ENCODE assay signal across 10 mouse cellular contexts in genomic region chr11:97797369-97798082, GRCm38 (mm10). TPM values are rescaled to one million over a fixed set of nuclear protein-coding genes. Genes with fewer than 3 reads are reported as not detected.
A peak's percentile ranks its signal among the peaks of the same experiment; 100 is the strongest.
DNase-seq lines count a peak whose midpoint lies in the region; ATAC-seq and TF ChIP-seq lines count a peak whose summit lies in the region.
"Had no signal": no experiment of that assay in that cellular context is flagged by ENCODE, and none has a peak within 500 bp of the region (broad histone marks: within the 10 kb centered on the region; RNA-seq: fewer than 3 reads in every experiment).

No protein-coding gene starts in this region.

- H3K36me3 ChIP-seq in forebrain, embryonic 11.5 days (ENCODE audit: control insufficient read depth, insufficient read depth, low read length): no peaks in the 10 kb centered on the region
- H3K36me3 ChIP-seq in forebrain, embryonic 12.5 days (replicated peaks): no peaks in the 10 kb centered on the region
- H3K36me3 ChIP-seq in liver, embryonic 11.5 days (ENCODE audit: control insufficient read depth, insufficient read depth, low read length): 0 out of 2 replicates have a peak, but pooled peaks cover 2% of the 10 kb centered on the region
- H3K36me3 ChIP-seq in intestine, embryonic 15.5 days: no peaks in the 10 kb centered on the region
- no peaks in the 10 kb centered on the region for H3K36me3 ChIP-seq in myocyte (ENCODE audit: control insufficient read depth, insufficient read depth)

- H3K4me3 ChIP-seq in forebrain, embryonic 11.5 days (ENCODE audit: low read depth, low read length): no peak overlapping the region
- no peak overlapping the region for H3K4me3 ChIP-seq in forebrain, embryonic 12.5 days (replicated peaks)
- peak overlapping the region; percentile 64 for H3K4me3 ChIP-seq in liver, embryonic 11.5 days (ENCODE audit: low read depth, low read length)
- no peak overlapping the region for H3K4me3 ChIP-seq in intestine, embryonic 15.5 days (replicated peaks)
- no peak overlapping the region for H3K4me3 ChIP-seq in myocyte

- no peak overlapping the region for H3K9ac ChIP-seq in forebrain, embryonic 11.5 days (ENCODE audit: low read length)
- H3K9ac ChIP-seq in forebrain, embryonic 12.5 days: no peak overlapping the region
- H3K9ac ChIP-seq in liver, embryonic 11.5 days (ENCODE audit: low read depth, low read length): no peak overlapping the region
- no peak overlapping the region for H3K9ac ChIP-seq in intestine, embryonic 15.5 days

- H3K79me2 ChIP-seq in myocyte (ENCODE audit: control insufficient read depth, insufficient read depth): peaks cover 22% of the 10 kb centered on the region

- no peak overlapping the region for H3K4me2 ChIP-seq in forebrain, embryonic 11.5 days (ENCODE audit: low read depth, low read length, severe bottlenecking)
- H3K4me2 ChIP-seq in forebrain, embryonic 12.5 days: no peak overlapping the region
- peak overlapping the region; percentile 72 for H3K4me2 ChIP-seq in liver, embryonic 11.5 days
- 0 out of 2 replicates have a peak overlapping the region, but pooled peaks have one; percentile 83 for H3K4me2 ChIP-seq in intestine, embryonic 15.5 days (replicated peaks)
- peak overlapping the region; percentile 46 for H3K4me2 ChIP-seq in myocyte (ENCODE audit: low read depth)

- ATAC-seq in forebrain, embryonic 11.5 days (replicated peaks; ENCODE audit: low FRiP score): no peak
- ATAC-seq in forebrain, embryonic 12.5 days (ENCODE audit: low FRiP score): no peak
- no peak for ATAC-seq in liver, embryonic 11.5 days (replicated peaks; ENCODE audit: low FRiP score)
- no peak for ATAC-seq in intestine, embryonic 15.5 days
- ATAC-seq: CD4-positive, CD25-positive, alpha-beta regulatory T cell, adult 4 months had no signal

- WGBS in forebrain, embryonic 11.5 days: 58% methylated on average over 15 of the region's 15 CpGs
- 59% methylated on average over 15 of the region's 15 CpGs for WGBS in forebrain, embryonic 12.5 days
- 47% methylated on average over 15 of the region's 15 CpGs for WGBS in liver, embryonic 11.5 days
- WGBS in intestine, embryonic 15.5 days: 61% methylated on average over 15 of the region's 15 CpGs

- H3K4me1 ChIP-seq in forebrain, embryonic 11.5 days (replicated peaks; ENCODE audit: control insufficient read depth, insufficient read depth, low read length): peaks cover 10% of the 10 kb centered on the region
- H3K4me1 ChIP-seq in forebrain, embryonic 12.5 days: peaks cover 18% of the 10 kb centered on the region
- peaks cover 22% of the 10 kb centered on the region for H3K4me1 ChIP-seq in liver, embryonic 11.5 days (replicated peaks; ENCODE audit: control insufficient read depth, insufficient read depth, low read length)
- H3K4me1 ChIP-seq in intestine, embryonic 15.5 days (replicated peaks): peaks cover 21% of the 10 kb centered on the region

- H3ac ChIP-seq in myocyte (ENCODE audit: control insufficient read depth, insufficient read length): no peak overlapping the region

- no peak for TF ChIP-seq POLR2A in myocyte (IDR thresholded peaks at IDR 0.05; ENCODE audit: insufficient read length, low read depth)

- no peak overlapping the region for H3K27ac ChIP-seq in forebrain, embryonic 11.5 days (ENCODE audit: low read depth, low read length)
- no peak overlapping the region for H3K27ac ChIP-seq in forebrain, embryonic 12.5 days
- no peak overlapping the region for H3K27ac ChIP-seq in liver, embryonic 11.5 days (ENCODE audit: low read depth, low read length)
- no peak overlapping the region for H3K27ac ChIP-seq in intestine, embryonic 15.5 days
- H3K27ac ChIP-seq: macrophage had no signal

- H3K27me3 ChIP-seq in forebrain, embryonic 11.5 days (ENCODE audit: control insufficient read depth, insufficient read depth, low read length): no peaks in the 10 kb centered on the region
- 0 out of 2 replicates have a peak, but pooled peaks cover 3% of the 10 kb centered on the region for H3K27me3 ChIP-seq in forebrain, embryonic 12.5 days
- no peaks in the 10 kb centered on the region for H3K27me3 ChIP-seq in liver, embryonic 11.5 days (replicated peaks; ENCODE audit: control insufficient read depth, insufficient read depth, low read length)
- H3K27me3 ChIP-seq in intestine, embryonic 15.5 days (replicated peaks): no peaks in the 10 kb centered on the region
- H3K27me3 ChIP-seq in myocyte (ENCODE audit: control insufficient read depth, insufficient read depth, insufficient read length): no peaks in the 10 kb centered on the region

- peak; percentile 52 for DNase-seq in forebrain, embryonic 11.5 days (ENCODE audit: low spot score)
- no peak for DNase-seq in liver, embryonic 11.5 days (ENCODE audit: low spot score)
- DNase-seq in liver: no peak
- no peak for DNase-seq in thymus, postnatal 14 days
- no peak for DNase-seq in layer of hippocampus, adult 9-10 months (ENCODE audit: low spot score)

- H3K9me3 ChIP-seq in forebrain, embryonic 11.5 days (ENCODE audit: control insufficient read depth, low read length): no peaks in the 10 kb centered on the region
- H3K9me3 ChIP-seq in forebrain, embryonic 12.5 days: no peaks in the 10 kb centered on the region
- no peaks in the 10 kb centered on the region for H3K9me3 ChIP-seq in liver, embryonic 11.5 days (ENCODE audit: control insufficient read depth, low read length)
- no peaks in the 10 kb centered on the region for H3K9me3 ChIP-seq in intestine, embryonic 15.5 days

TF ChIP-seq in myocyte, 11 proteins besides CTCF, POLR2A, EP300 and RAD21:
- no peak for TF ChIP-seq MYOD1 (IDR thresholded peaks at IDR 0.05; ENCODE audit: control insufficient read depth in 1 of 3, insufficient read length in 2 of 3, low read depth in 2 of 3)
- TF ChIP-seq TCF3 (IDR thresholded peaks at IDR 0.05; ENCODE audit: insufficient read length, low read depth): no peak
- TF ChIP-seq MYOG (IDR thresholded peaks at IDR 0.05; ENCODE audit: control insufficient read depth in 1 of 3, insufficient read depth in 1 of 3, insufficient read length in 2 of 3, low read depth in 2 of 3): no peak
- no peak for TF ChIP-seq POLR2AphosphoS2 (IDR thresholded peaks at IDR 0.05; ENCODE audit: insufficient read length, low read depth)
- TF ChIP-seq SRF (IDR thresholded peaks at IDR 0.05; ENCODE audit: control insufficient read depth, insufficient read length, low read depth): peak; percentile 83
- no peak for TF ChIP-seq MAX (IDR thresholded peaks at IDR 0.05; ENCODE audit: low read depth)
- TF ChIP-seq CEBPB (IDR thresholded peaks at IDR 0.05; ENCODE audit: insufficient read depth, poor library complexity, severe bottlenecking): 0 out of 2 replicates have a peak, but pooled peaks have one; percentile 23
- TF ChIP-seq TCF12 (IDR thresholded peaks at IDR 0.05; ENCODE audit: insufficient read depth, poor library complexity, severe bottlenecking): no peak
- TF ChIP-seq E2F4 (IDR thresholded peaks at IDR 0.05; ENCODE audit: insufficient read depth): no peak
- no peak for TF ChIP-seq REST (IDR thresholded peaks at IDR 0.05; ENCODE audit: insufficient read depth, insufficient read length)
- TF ChIP-seq USF1 (IDR thresholded peaks at IDR 0.05; ENCODE audit: low read depth): no peak

RNA-seq across cellular contexts. Expression of gene Lasp1, which starts 1.3 kb away (rescaled TPM):
- 77.6 and 77.8 TPM in 2 replicates for polyA plus RNA-seq in forebrain, embryonic 11.5 days (2014; fragmentation: Nextera tagmentation; extraction: Ambion mirVana)
- polyA plus RNA-seq in forebrain, embryonic 12.5 days (2016; fragmentation: Nextera tagmentation; extraction: Ambion mirVana): 103 and 109 TPM in 2 replicates
- 54.7 and 55.3 TPM in 2 replicates for polyA plus RNA-seq in liver, embryonic 11.5 days (2014; fragmentation: Nextera tagmentation; extraction: Ambion mirVana)
- polyA plus RNA-seq in intestine, embryonic 15.5 days (2015; fragmentation: Nextera tagmentation; extraction: Ambion mirVana): 123 and 126 TPM in 2 replicates
- 82.6 TPM for polyA plus RNA-seq in myocyte (2012; fragmentation: generic; extraction: Trizol)

RNA-seq across cellular contexts. Expression of gene Rpl23, which starts 15.3 kb away (rescaled TPM):
- 400 and 454 TPM in 2 replicates for polyA plus RNA-seq in forebrain, embryonic 11.5 days (2014; fragmentation: Nextera tagmentation; extraction: Ambion mirVana)
- 392 and 426 TPM in 2 replicates for polyA plus RNA-seq in forebrain, embryonic 12.5 days (2016; fragmentation: Nextera tagmentation; extraction: Ambion mirVana)
- polyA plus RNA-seq in liver, embryonic 11.5 days (2014; fragmentation: Nextera tagmentation; extraction: Ambion mirVana): 756 and 842 TPM in 2 replicates
- polyA plus RNA-seq in intestine, embryonic 15.5 days (2015; fragmentation: Nextera tagmentation; extraction: Ambion mirVana): 530 and 606 TPM in 2 replicates
- polyA plus RNA-seq in myocyte (2012; fragmentation: generic; extraction: Trizol): 1,321 TPM

RNA-seq across cellular contexts. Expression of gene 1700001P01Rik, which starts 21.8 kb away (rescaled TPM):
- polyA plus RNA-seq in forebrain, embryonic 11.5 days (2014; fragmentation: Nextera tagmentation; extraction: Ambion mirVana): 0.44 TPM in 1 of 2 replicates, not detected in the other
- 0.55 and 1.0 TPM in 2 replicates for polyA plus RNA-seq in forebrain, embryonic 12.5 days (2016; fragmentation: Nextera tagmentation; extraction: Ambion mirVana)
- 0.64 TPM in 1 of 2 replicates, not detected in the other for polyA plus RNA-seq in liver, embryonic 11.5 days (2014; fragmentation: Nextera tagmentation; extraction: Ambion mirVana)
- polyA plus RNA-seq in intestine, embryonic 15.5 days (2015; fragmentation: Nextera tagmentation; extraction: Ambion mirVana): 0.24 TPM in 1 of 2 replicates, not detected in the other
- polyA plus RNA-seq in myocyte (2012; fragmentation: generic; extraction: Trizol): 0.07 TPM
- polyA plus RNA-seq: CD4-positive, CD25-positive, alpha-beta regulatory T cell, adult 4 months; macrophage had no signal

RNA-seq across cellular contexts. Expression of gene Cwc25, which starts 31.2 kb away (rescaled TPM):
- 16.3 and 19.5 TPM in 2 replicates for polyA plus RNA-seq in forebrain, embryonic 11.5 days (2014; fragmentation: Nextera tagmentation; extraction: Ambion mirVana)
- polyA plus RNA-seq in forebrain, embryonic 12.5 days (2016; fragmentation: Nextera tagmentation; extraction: Ambion mirVana): 21.5 and 22.4 TPM in 2 replicates
- polyA plus RNA-seq in liver, embryonic 11.5 days (2014; fragmentation: Nextera tagmentation; extraction: Ambion mirVana): 12.9 and 13.1 TPM in 2 replicates
- polyA plus RNA-seq in intestine, embryonic 15.5 days (2015; fragmentation: Nextera tagmentation; extraction: Ambion mirVana): 13.3 and 13.4 TPM in 2 replicates
- polyA plus RNA-seq in myocyte (2012; fragmentation: generic; extraction: Trizol): 8.9 TPM

RNA-seq across cellular contexts. Expression of gene B230217C12Rik, which starts 43.1 kb away (rescaled TPM):
- 13.3 and 17.7 TPM in 2 replicates for polyA plus RNA-seq in forebrain, embryonic 11.5 days (2014; fragmentation: Nextera tagmentation; extraction: Ambion mirVana)
- 15.1 and 17.0 TPM in 2 replicates for polyA plus RNA-seq in forebrain, embryonic 12.5 days (2016; fragmentation: Nextera tagmentation; extraction: Ambion mirVana)
- 3.7 and 5.4 TPM in 2 replicates for polyA plus RNA-seq in liver, embryonic 11.5 days (2014; fragmentation: Nextera tagmentation; extraction: Ambion mirVana)
- 5.2 and 5.3 TPM in 2 replicates for polyA plus RNA-seq in intestine, embryonic 15.5 days (2015; fragmentation: Nextera tagmentation; extraction: Ambion mirVana)
- polyA plus RNA-seq in myocyte (2012; fragmentation: generic; extraction: Trizol): 1.9 TPM

Comparison
In these comparisons a context has a peak if more than half of its experiments do, and no peak if none do; other contexts are left out.
1. H3K4me2 ChIP-seq: peak in liver, embryonic 11.5 days (single experiment), intestine, embryonic 15.5 days (single experiment) and myocyte (single experiment); none in forebrain, embryonic 11.5 days (single experiment) and forebrain, embryonic 12.5 days (single experiment).